Mouse (Mus musculus) fibroblast of lung, adult 2 months (primary cell): ENCODE data around the gene Bnip1.

Experiments used
- DNase-seq: peaks from one replicate; pipeline ENCODE4 v3.0.0-alpha.2; 2011; ENCODE audit warnings: low read depth

Gene Bnip1

GRCm38 (mm10) chr17:26794744-26795143, 13.9 kb downstream of the Bnip1 start:
- DNase-seq = peak; percentile 49

GRCm38 (mm10) chr17:26795386-26795785, 14.5 kb downstream of the Bnip1 start:
- DNase-seq = no peak

- DNase-seq = no peak
Observed at GRCm38 (mm10) chr17:26797379-26798128, 16.7 kb downstream of the Bnip1 start.

- no peak for DNase-seq
Observed at GRCm38 (mm10) chr17:26802886-26803285, 22.0 kb downstream of the Bnip1 start.

GRCm38 (mm10) chr17:26812607-26813006, 31.7 kb downstream of the Bnip1 start:
- DNase-seq = no peak

GRCm38 (mm10) chr17:26813497-26813896, 32.6 kb downstream of the Bnip1 start:
- no peak for DNase-seq

- DNase-seq = no peak
Observed at GRCm38 (mm10) chr17:26816810-26817209, 35.9 kb downstream of the Bnip1 start.

- DNase-seq = no peak
Observed at GRCm38 (mm10) chr17:26817776-26818175, 36.9 kb downstream of the Bnip1 start.

- no peak for DNase-seq
Observed at GRCm38 (mm10) chr17:26826131-26826530, 45.3 kb downstream of the Bnip1 start.

- DNase-seq = no peak
Observed at GRCm38 (mm10) chr17:26833806-26834205, 52.9 kb downstream of the Bnip1 start.

- DNase-seq = no peak
Observed at GRCm38 (mm10) chr17:26834302-26834965, 53.6 kb downstream of the Bnip1 start.

GRCm38 (mm10) chr17:26834966-26835755, 54.3 kb downstream of the Bnip1 start:
- no peak for DNase-seq

- DNase-seq = no peak
Observed at GRCm38 (mm10) chr17:26835956-26836355, 55.1 kb downstream of the Bnip1 start.

- DNase-seq = no peak
Observed at GRCm38 (mm10) chr17:26836377-26836776, 55.5 kb downstream of the Bnip1 start.

GRCm38 (mm10) chr17:26836786-26837545, 56.1 kb downstream of the Bnip1 start:
- DNase-seq = no peak

- no peak for DNase-seq
Observed at GRCm38 (mm10) chr17:26837546-26837985, 56.7 kb downstream of the Bnip1 start.

- DNase-seq = no peak
Observed at GRCm38 (mm10) chr17:26838191-26838910, 57.5 kb downstream of the Bnip1 start.

- no peak for DNase-seq
Observed at GRCm38 (mm10) chr17:26838911-26839717, 58.2 kb downstream of the Bnip1 start.

- DNase-seq = no peak
Observed at GRCm38 (mm10) chr17:26839718-26840438, 59.0 kb downstream of the Bnip1 start.

GRCm38 (mm10) chr17:26840439-26840780, 59.5 kb downstream of the Bnip1 start:
- no peak for DNase-seq
